Mouse (Mus musculus): ENCODE data around the gene Csnka2ip. TPM values are rescaled to one million over a fixed set of nuclear protein-coding genes. Genes with fewer than 3 reads are reported as not detected.

Csnka2ip gene
- not detected in 2 replicates for polyA plus RNA-seq (2016; fragmentation: Nextera tagmentation; extraction: Ambion mirVana)

DNA sequence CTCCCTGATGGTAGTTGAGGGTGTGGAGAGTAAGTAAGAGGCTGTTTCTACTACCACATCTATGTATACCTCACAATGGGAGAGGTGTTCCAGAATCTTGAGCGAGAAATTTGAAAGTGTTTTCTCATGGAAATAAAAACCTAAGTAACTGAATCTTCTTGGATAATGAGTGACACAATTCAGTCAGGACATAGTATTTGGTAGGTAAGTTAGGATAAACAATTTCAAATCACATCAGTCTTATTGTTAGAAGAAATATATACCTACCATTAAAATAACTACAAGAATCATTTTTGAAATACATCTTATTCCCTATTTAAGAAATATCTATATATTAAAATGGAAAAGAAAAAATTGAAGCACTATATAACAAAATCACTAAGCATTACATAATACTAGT, at the start of gene Csnka2ip:
Gene Csnka2ip (minus strand): TSS at position 101 of the 400 bp plus-strand sequence.
- H3K27me3 ChIP-seq (replicated peaks): no peaks in the 10 kb centered on the region
- H3K9me3 ChIP-seq: no peaks in the 10 kb centered on the region
- H3K4me2 ChIP-seq (replicated peaks): no peak within 1 kb of the TSS
- H3K4me1 ChIP-seq: no peaks in the 10 kb centered on the region
- no peaks in the 10 kb centered on the region for H3K36me3 ChIP-seq
- no peak for ATAC-seq (ENCODE audit: low FRiP score, low read depth)
- 85% methylated on average over 1 of the region's 1 CpGs for WGBS
- no peak within 1 kb of the TSS for H3K27ac ChIP-seq
- no peak within 1 kb of the TSS for H3K4me3 ChIP-seq
- no peak within 1 kb of the TSS for H3K9ac ChIP-seq

DNA sequence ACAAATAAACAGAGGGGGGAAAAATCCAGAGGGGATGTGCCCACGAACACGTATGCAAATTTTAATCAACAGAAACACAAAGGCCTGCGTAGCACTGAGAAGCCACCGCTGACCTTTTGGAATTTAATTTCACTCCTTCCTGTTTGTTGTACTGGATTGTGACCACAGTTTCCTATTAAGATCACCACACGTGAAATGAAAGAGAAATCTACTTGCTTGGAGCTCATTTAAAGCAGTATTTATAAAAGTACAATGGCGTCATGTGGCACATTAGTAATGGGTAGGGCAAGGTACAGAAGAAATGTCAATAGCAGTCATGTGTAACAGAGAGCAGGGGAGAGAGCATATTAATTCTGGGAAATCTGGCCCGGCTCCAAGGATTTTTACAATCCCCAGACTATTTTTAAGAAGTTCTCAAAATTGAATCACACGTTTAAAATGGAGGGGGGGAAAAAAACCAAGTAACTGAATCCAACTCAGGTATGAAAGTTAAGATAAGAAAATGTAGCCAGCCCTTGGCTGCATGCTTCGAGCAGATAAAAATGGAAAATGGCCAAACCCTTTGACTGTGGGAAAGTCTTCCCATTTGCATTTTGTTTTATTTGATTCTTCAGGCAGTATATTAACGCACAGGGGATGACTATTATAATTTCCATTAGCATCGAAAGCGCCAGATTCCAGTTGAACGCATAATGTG, 47.5 kb upstream of the Csnka2ip start:
- Histone ChIP-seq H3K9me3 (no peaks in the 10 kb centered on the region), H3K27ac (no peak overlapping the region), H3K4me3 (no peak overlapping the region), H3K36me3 (no peaks in the 10 kb centered on the region), H3K4me2 (replicated peaks) (no peak overlapping the region), H3K27me3 (replicated peaks) (no peaks in the 10 kb centered on the region), H3K4me1 (no peaks in the 10 kb centered on the region), H3K9ac (no peak overlapping the region)
- 58% methylated on average over 13 of the region's 13 CpGs for WGBS
- ATAC-seq (ENCODE audit: low FRiP score, low read depth): no peak

DNA sequence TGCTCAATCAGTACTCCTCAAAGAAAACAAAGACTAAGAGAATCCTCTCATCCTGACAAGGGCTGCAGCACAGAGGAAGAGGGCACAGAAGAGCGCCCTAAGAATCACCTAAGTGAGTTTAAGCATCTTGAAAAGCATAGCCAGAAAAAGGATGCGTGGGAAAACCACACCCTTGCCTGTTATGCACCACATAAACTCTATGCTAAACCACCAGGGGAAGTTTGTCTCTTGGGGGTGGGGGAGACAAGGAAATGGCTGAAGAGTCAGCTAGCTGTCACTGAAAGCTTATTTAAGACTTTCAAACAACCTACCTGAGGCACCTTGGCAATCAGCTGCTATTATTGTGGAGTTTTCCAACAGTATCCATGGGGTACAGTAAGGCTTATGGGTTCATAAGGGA, 45.6 kb upstream of the Csnka2ip start:
- no peaks in the 10 kb centered on the region for H3K36me3 ChIP-seq
- H3K4me3 ChIP-seq: no peak overlapping the region
- no peak overlapping the region for H3K4me2 ChIP-seq (replicated peaks)
- H3K9ac ChIP-seq: no peak overlapping the region
- no peak overlapping the region for H3K27ac ChIP-seq
- ATAC-seq (ENCODE audit: low FRiP score, low read depth): no peak
- no peaks in the 10 kb centered on the region for H3K9me3 ChIP-seq
- WGBS: 82% methylated on average over 2 of the region's 2 CpGs
- no peaks in the 10 kb centered on the region for H3K27me3 ChIP-seq (replicated peaks)
- H3K4me1 ChIP-seq: no peaks in the 10 kb centered on the region

DNA sequence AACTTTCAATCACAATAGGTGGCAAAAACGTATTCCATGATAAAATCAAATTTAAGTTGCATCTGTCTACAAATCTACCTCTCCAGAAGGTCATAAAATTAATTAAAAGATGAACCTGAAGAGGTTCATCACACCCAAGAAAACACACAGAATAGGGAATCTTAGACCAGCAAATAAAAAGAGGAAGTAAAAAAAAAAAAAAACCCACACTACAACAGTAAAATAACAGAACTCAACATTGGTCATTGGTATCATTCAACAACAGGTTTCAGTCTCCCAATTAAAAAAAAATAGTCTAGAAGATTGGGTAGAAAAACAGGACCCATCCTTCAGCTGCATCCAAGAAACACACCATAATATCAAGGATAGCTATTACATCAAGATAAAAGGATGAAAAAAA, 32.9 kb upstream of the Csnka2ip start:
- Histone ChIP-seq H3K27me3 (replicated peaks) (no peaks in the 10 kb centered on the region), H3K36me3 (no peaks in the 10 kb centered on the region), H3K4me1 (no peaks in the 10 kb centered on the region), H3K9me3 (no peaks in the 10 kb centered on the region), H3K4me2 (replicated peaks) (no peak overlapping the region), H3K9ac (no peak overlapping the region), H3K4me3 (no peak overlapping the region), H3K27ac (no peak overlapping the region)
- no peak for ATAC-seq (ENCODE audit: low FRiP score, low read depth)
- 67% methylated on average over 1 of the region's 1 CpGs for WGBS

DNA sequence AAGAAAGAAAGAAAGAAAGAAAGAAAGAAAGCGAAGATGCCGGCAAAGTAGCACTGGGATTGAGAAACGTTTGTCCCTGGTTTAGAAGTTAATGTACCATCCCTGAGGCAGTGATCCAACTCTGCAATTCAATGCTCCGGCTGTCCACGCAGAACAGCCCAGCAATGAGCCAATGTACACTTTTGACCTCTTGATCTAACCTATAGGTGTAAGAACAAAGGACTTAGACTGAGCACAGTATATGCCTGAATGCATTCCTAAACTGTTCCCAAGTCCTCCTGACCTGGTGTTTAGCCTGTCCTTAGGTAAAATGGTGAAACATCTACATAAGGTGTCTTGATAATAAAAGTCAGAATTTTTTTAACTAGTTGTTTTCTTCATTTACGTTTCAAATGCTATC, 17.9 kb upstream of the Csnka2ip start:
- Histone ChIP-seq H3K36me3 (no peaks in the 10 kb centered on the region), H3K9me3 (no peaks in the 10 kb centered on the region), H3K4me3 (no peak overlapping the region), H3K27me3 (replicated peaks) (no peaks in the 10 kb centered on the region), H3K9ac (no peak overlapping the region), H3K4me2 (replicated peaks) (no peak overlapping the region), H3K27ac (no peak overlapping the region), H3K4me1 (no peaks in the 10 kb centered on the region)
- ATAC-seq (ENCODE audit: low FRiP score, low read depth): no peak
- whole genome bisulfite sequencing: 82% methylated on average over 6 of the region's 6 CpGs

DNA sequence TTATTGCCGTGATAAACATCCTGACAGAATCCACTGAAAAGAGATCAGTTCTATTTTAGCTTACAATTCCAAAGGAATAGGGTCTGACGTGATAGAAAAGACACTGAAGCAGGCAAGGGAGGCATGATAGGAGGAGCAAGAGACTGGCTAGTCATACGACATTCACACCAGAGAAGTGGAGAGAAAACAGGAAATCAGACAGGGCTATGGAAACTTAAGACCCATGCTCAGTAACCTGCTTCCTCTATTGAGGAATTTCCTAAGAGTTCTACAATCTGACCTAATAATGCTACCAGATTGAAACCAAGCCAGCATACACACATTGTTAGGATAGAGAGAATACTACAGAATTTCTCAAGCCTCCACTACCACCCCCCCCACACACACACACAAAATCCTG, 12.4 kb upstream of the Csnka2ip start:
- WGBS: 75% methylated on average over 3 of the region's 3 CpGs
- Histone ChIP-seq H3K27me3 (replicated peaks) (no peaks in the 10 kb centered on the region), H3K4me3 (no peak overlapping the region), H3K27ac (no peak overlapping the region), H3K4me2 (replicated peaks) (no peak overlapping the region), H3K4me1 (no peaks in the 10 kb centered on the region), H3K9me3 (no peaks in the 10 kb centered on the region), H3K36me3 (no peaks in the 10 kb centered on the region), H3K9ac (no peak overlapping the region)
- ATAC-seq (ENCODE audit: low FRiP score, low read depth): no peak

DNA sequence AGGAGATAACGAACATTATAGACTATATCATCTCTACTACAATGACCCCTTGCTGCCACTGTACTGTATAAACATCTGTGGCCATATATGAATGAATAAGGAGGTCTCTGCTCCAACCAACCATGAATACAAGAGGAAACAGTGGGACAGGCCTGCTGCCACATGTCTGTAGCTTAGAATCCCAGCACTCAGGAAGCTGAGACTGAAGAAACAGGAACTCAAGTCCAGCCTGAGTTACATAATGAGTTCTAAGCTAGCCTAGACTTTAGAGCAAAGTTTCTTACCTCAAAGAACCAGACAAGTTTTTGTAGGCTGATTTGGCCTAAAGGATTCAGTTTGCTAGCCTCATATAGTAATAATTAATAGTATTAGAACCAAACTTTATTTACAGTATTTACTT, 5.6 kb upstream of the Csnka2ip start:
- no peaks in the 10 kb centered on the region for H3K36me3 ChIP-seq
- H3K4me1 ChIP-seq: no peaks in the 10 kb centered on the region
- ATAC-seq (ENCODE audit: low FRiP score, low read depth): no peak
- no peak overlapping the region for H3K27ac ChIP-seq
- no peak overlapping the region for H3K4me2 ChIP-seq (replicated peaks)
- no peaks in the 10 kb centered on the region for H3K9me3 ChIP-seq
- H3K27me3 ChIP-seq (replicated peaks): no peaks in the 10 kb centered on the region
- WGBS: 93% methylated on average over 1 of the region's 1 CpGs
- no peak overlapping the region for H3K4me3 ChIP-seq
- H3K9ac ChIP-seq: no peak overlapping the region

DNA sequence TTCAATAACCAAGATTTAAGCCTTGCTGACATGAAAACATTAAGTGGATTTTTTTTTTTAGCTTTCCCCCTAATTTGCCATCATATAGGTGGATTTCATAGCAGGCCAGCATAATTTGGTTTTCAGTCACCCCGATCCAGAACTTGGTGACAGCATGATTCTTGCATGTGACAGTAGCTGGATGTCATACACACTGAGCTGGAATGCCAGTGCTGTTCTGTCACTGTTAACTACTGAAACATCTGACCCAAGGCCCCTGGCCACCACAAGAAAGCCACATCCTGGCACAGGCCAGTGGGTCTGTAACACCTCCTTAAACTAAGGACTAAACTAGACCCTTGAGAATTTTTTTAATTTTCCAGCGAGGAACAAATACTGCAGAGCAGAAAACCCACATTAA, 15.4 kb downstream of the Csnka2ip start:
- Histone ChIP-seq H3K27ac (no peak overlapping the region), H3K4me1 (no peaks in the 10 kb centered on the region)
- no peak for ATAC-seq (ENCODE audit: low FRiP score, low read depth)

DNA sequence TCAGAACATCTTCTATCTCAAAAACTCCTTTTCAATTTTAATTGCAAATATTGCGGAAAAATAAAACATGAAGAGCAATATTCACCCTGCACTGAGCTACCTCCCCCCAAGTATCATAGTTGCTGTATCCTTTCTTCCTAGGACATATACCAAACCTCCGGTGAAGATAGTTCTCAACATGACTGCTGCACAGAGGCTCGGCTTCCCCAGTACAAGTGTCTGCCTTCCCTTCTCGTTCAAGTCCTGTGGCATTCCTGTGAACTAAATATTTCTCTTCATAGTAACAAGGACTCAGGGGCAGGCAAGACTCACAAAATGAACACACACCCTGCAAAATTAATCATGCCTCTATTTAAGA, 16.0 kb downstream of the Csnka2ip start:
- 93% methylated on average over 4 of the region's 4 CpGs for WGBS
- H3K27ac ChIP-seq: no peak overlapping the region
- no peak overlapping the region for H3K9ac ChIP-seq
- no peaks in the 10 kb centered on the region for H3K27me3 ChIP-seq (replicated peaks)
- ATAC-seq (ENCODE audit: low FRiP score, low read depth): no peak
- H3K4me2 ChIP-seq (replicated peaks): no peak overlapping the region
- no peak overlapping the region for H3K4me3 ChIP-seq
- no peaks in the 10 kb centered on the region for H3K4me1 ChIP-seq
- H3K36me3 ChIP-seq: no peaks in the 10 kb centered on the region
- H3K9me3 ChIP-seq: no peaks in the 10 kb centered on the region

More for the DNA sequence above, 15.4 kb downstream of the Csnka2ip start:
- H3K9ac ChIP-seq: no peak overlapping the region
- no peaks in the 10 kb centered on the region for H3K27me3 ChIP-seq (replicated peaks)
- 80% methylated on average over 2 of the region's 2 CpGs for WGBS
- no peaks in the 10 kb centered on the region for H3K9me3 ChIP-seq
- H3K4me2 ChIP-seq (replicated peaks): no peak overlapping the region
- H3K4me3 ChIP-seq: no peak overlapping the region
- H3K36me3 ChIP-seq: no peaks in the 10 kb centered on the region

DNA sequence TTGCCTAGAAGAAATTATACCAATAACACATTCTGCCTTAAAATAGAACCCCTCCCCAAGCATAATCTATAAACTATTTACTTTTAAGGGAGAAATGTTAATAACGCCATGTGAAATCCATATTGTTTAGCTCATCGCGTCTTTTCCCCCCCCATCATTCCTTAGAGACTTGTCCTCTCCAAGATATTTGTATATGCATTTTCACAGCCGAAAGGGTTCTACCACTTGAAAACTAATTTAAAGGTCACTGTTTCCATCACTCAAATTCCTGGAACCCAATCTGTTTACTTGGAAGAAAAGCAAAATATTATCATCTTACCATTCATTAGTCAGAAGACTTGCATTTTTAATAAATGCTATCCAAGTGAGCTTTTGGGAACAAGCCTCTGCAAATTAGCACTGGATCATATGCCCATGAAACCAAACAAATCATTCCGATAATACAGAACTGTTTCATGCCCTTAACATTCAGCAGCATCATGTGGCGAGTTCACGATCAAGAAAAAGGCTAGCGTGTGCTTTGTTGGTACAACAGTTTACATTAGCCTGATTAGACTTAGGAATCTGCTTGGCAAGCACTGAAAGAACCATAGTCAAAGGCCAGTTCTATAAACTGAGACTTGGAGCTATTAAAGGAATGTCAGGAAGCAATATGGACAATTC, 16.5 kb downstream of the Csnka2ip start:
- no peak overlapping the region for H3K9ac ChIP-seq
- no peaks in the 10 kb centered on the region for H3K4me1 ChIP-seq
- no peak overlapping the region for H3K27ac ChIP-seq
- H3K4me3 ChIP-seq: no peak overlapping the region
- no peak for ATAC-seq (ENCODE audit: low FRiP score, low read depth)
- no peaks in the 10 kb centered on the region for H3K9me3 ChIP-seq
- 97% methylated on average over 8 of the region's 8 CpGs for WGBS
- H3K27me3 ChIP-seq (replicated peaks): no peaks in the 10 kb centered on the region
- no peaks in the 10 kb centered on the region for H3K36me3 ChIP-seq
- no peak overlapping the region for H3K4me2 ChIP-seq (replicated peaks)

DNA sequence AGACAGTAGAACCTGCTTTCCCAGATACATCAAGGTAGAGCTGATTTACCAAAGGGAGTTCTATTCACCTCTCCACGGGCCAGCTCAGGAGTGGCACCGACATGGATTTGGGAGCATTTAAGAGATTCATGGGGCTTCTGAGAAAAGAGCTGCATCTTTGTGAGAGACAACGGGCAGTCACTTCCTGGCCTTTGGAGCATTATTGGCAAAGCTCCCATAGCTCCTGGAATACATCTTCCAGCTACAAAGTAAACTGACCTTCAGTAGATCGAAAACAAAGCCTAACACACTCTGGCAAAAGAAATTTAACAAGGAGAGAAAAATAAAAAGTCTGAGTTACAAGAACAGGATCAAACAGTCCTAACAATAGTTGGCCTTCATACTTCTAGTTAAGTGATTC, 17.6 kb downstream of the Csnka2ip start:
- H3K4me2 ChIP-seq (replicated peaks): no peak overlapping the region
- no peak overlapping the region for H3K27ac ChIP-seq
- H3K4me3 ChIP-seq: no peak overlapping the region
- H3K27me3 ChIP-seq (replicated peaks): no peaks in the 10 kb centered on the region
- no peaks in the 10 kb centered on the region for H3K36me3 ChIP-seq
- H3K9me3 ChIP-seq: no peaks in the 10 kb centered on the region
- H3K9ac ChIP-seq: no peak overlapping the region
- no peak for ATAC-seq (ENCODE audit: low FRiP score, low read depth)
- 88% methylated on average over 4 of the region's 4 CpGs for WGBS
- no peaks in the 10 kb centered on the region for H3K4me1 ChIP-seq

DNA sequence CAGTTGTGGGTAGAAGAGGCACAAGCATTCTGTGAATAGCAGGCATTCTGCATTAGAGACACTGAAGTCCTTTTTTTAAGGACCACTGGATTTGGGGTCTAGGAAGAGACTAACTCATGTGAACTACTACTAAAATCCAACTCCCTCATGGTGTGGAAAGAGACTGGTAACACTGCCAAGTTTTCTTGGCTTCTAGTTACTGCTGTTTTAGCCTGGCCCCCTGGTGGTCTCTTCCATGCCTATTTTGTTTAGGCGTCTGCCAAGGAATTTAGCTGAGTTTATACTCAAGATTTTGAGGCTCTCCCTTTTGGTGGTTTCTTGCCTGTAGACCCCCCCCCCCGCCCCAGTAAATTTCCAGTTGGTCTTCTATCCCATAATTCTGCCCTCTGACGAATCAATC, 18.8 kb downstream of the Csnka2ip start:
- WGBS: 60% methylated on average over 3 of the region's 3 CpGs
- H3K4me2 ChIP-seq (replicated peaks): no peak overlapping the region
- no peak overlapping the region for H3K9ac ChIP-seq
- H3K27me3 ChIP-seq (replicated peaks): no peaks in the 10 kb centered on the region
- H3K4me1 ChIP-seq: no peaks in the 10 kb centered on the region
- no peaks in the 10 kb centered on the region for H3K9me3 ChIP-seq
- no peaks in the 10 kb centered on the region for H3K36me3 ChIP-seq
- H3K27ac ChIP-seq: no peak overlapping the region
- no peak overlapping the region for H3K4me3 ChIP-seq
- no peak for ATAC-seq (ENCODE audit: low FRiP score, low read depth)

DNA sequence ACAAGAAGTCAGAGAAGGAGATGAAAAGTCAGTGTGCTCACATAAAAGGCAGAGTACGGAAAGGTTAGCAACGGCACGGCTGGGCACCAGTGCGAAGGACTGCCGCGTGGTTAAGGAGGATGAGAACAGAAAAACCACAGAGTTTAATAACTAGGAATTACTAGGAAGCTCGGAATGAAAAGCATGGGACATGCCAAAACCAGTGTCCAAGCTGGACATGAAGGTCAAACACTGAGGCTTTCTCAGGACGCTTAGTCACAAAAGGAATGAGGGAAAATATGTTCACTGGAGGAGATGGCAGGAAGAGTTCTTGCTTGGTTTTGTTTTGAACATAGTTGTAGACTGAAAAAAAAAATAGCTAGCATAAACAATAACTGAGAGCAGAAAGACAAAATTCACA, 32.7 kb downstream of the Csnka2ip start:
- Histone ChIP-seq H3K27me3 (replicated peaks) (no peaks in the 10 kb centered on the region), H3K9me3 (no peaks in the 10 kb centered on the region), H3K4me3 (no peak overlapping the region), H3K4me1 (no peaks in the 10 kb centered on the region), H3K36me3 (no peaks in the 10 kb centered on the region), H3K4me2 (replicated peaks) (no peak overlapping the region), H3K9ac (no peak overlapping the region), H3K27ac (no peak overlapping the region)
- no peak for ATAC-seq (ENCODE audit: low FRiP score, low read depth)
- WGBS: 92% methylated on average over 8 of the region's 8 CpGs

All from neural tube, embryonic 12.5 days (tissue).